Mouse (Mus musculus) spleen, adult 2 months (tissue): ENCODE measurements around the gene Tfeb.

Experiments
- CTCF ChIP-seq: fragments of 200-500 bp; IDR thresholded peaks from 2 replicates; pipeline ENCODE4 v1.5.1; 2011; ENCODE audit warnings: mild to moderate bottlenecking, inconsistent platforms; ENCODE audit not compliant: insufficient read depth, insufficient read length, insufficient replicate concordance; ENCODE audit errors: extremely low read depth
- POLR2A ChIP-seq: fragments of 200-500 bp; IDR thresholded peaks from 2 replicates; pipeline ENCODE4 v1.6.1; 2011; ENCODE audit warnings: low read depth, low read length, inconsistent platforms

- TF ChIP-seq CTCF (no peak), POLR2A (no peak)
Measured at GRCm38 (mm10) chr17:47818038-47818725, 81.4 kb downstream of the Tfeb start.
